Mouse (Mus musculus) kidney, adult 11 months (tissue): ENCODE results near the gene Adgra1.

Source experiments
- DNase-seq: peaks from one replicate; pipeline ENCODE4 v3.0.0; 2022

Adgra1 gene

DNA sequence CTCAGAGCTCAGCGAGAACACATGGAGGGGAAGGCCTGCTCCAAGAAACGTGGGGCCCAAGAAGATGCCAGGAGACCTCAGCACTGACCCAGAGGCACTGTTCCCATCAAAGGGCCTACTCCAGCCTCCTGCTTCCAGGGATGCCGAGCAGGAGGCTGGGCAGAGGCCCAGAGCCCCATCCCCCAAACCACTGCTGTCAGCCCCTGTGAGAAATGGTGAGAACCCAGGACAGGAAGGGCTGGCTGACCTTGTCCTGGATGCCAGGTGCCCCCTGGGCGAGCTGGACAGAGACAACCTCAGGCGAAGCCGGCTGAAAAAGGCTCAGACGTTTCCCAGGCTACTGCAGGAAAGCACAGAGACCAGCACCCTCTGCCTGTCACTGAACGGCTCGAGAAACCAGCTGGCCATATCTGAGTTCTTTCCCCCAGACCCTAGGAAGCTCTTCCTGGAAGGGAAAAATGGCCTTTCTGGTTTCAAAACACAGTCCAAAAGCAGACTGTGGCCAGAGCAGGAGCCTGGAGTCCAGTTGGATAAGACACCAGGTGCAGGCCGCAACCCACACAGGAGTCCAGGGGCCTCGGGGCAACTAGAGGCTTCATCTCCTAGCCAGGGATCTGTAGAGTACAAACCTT lies 76.3 kb downstream of the Adgra1 start:
- DNase-seq = no peak

GRCm38 (mm10) chr7:139914141-139915047 lies 80.4 kb downstream of the Adgra1 start:
- no peak for DNase-seq

DNA sequence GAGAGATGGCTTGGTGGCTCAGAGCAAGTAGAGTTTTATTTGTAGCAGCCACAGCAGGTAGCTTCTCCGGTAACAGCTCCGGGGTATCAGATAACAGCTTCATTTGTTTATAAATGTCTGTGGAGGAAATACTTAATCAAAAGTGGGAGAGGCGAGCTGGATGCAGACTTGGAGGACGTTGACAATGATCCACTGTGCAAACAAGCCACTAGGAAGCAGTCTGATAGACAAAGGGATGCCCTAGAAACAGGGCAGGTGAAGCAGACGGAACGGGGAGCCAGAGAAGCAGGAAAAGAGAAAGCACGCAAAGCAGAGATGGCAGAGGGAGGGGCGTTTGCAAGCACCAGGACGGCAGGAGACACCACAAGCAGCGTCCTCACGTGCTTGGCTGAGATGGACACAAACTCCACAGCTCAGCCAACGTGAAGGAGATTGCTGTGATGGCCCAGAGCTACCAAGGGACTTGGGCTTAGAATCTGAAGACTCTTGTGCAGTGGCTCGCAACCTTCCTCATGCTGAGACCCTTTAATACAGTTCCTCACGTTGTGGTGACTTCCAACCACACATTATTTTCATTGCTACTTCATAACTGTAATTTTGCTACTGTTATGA lies 81.8 kb downstream of the Adgra1 start:
- no peak for DNase-seq

GRCm38 (mm10) chr7:139916345-139916744 lies 82.4 kb downstream of the Adgra1 start:
- no peak for DNase-seq

DNA sequence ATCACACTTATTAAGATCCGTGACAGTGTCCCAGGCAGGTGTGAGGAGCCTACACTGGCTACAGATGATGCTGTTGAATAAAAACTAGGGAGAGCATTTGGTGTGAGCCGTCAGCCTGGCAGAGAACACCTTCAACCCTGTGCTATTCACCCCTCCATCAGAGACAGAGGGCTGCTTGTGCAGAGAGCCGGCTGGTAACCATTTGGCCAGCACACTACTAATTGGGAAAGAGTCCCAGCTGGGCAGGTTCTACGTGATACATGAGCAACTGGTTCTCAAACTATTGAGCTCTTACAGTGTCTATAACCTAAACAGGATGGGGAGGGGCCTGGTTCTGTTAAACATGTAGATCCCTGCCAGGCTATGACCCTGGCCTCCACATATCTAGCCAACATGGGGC lies 84.3 kb downstream of the Adgra1 start:
- no peak for DNase-seq
